Mouse (Mus musculus) kidney, adult 9 months (tissue): ENCODE results near the gene Mttp.
"Not testable (repeated sequence)": the region's sequence is repeated elsewhere in the genome, so short reads cannot be mapped to it uniquely, and the experiment has no call there.

Experiments used
- DNase-seq: peaks from one replicate; pipeline ENCODE4 v3.0.0; 2022

Mttp gene

GRCm38 (mm10) chr3:138144642-138145171 lies at the start of gene Mttp:
Gene Mttp (minus strand): TSS chr3:138144968.
- DNase-seq = peak; percentile 91

- DNase-seq = no peak
Observed at GRCm38 (mm10) chr3:138193683-138194302, 49.0 kb upstream of the Mttp start, which contains the start of gene 4930579F01Rik. Gene 4930579F01Rik (minus strand): TSS chr3:138193825.

GRCm38 (mm10) chr3:138192260-138192659 lies 47.5 kb upstream of the Mttp start:
- DNase-seq = no peak

GRCm38 (mm10) chr3:138185995-138186930 lies 41.5 kb upstream of the Mttp start:
- no peak for DNase-seq

GRCm38 (mm10) chr3:138185290-138185689 lies 40.5 kb upstream of the Mttp start:
- peak; percentile 10 for DNase-seq

GRCm38 (mm10) chr3:138183371-138183770 lies 38.6 kb upstream of the Mttp start:
- DNase-seq = no peak

- no peak for DNase-seq
Observed at GRCm38 (mm10) chr3:138182019-138182418, 37.3 kb upstream of the Mttp start.

- no peak for DNase-seq
Observed at GRCm38 (mm10) chr3:138175551-138175950, 30.8 kb upstream of the Mttp start.

GRCm38 (mm10) chr3:138173291-138173690 lies 28.5 kb upstream of the Mttp start:
- DNase-seq = peak; percentile 11

- no peak for DNase-seq
Observed at GRCm38 (mm10) chr3:138162553-138163183, 17.9 kb upstream of the Mttp start.

- no peak for DNase-seq
Observed at GRCm38 (mm10) chr3:138161623-138162022, 16.9 kb upstream of the Mttp start.

- no peak for DNase-seq
Observed at GRCm38 (mm10) chr3:138156651-138157050, 11.9 kb upstream of the Mttp start.

- DNase-seq = no peak
Observed at GRCm38 (mm10) chr3:138155062-138155461, 10.3 kb upstream of the Mttp start.

GRCm38 (mm10) chr3:138148811-138149210 lies 4.0 kb upstream of the Mttp start:
- DNase-seq = no peak

- no peak for DNase-seq
Observed at GRCm38 (mm10) chr3:138144060-138144641, 617 bp downstream of the Mttp start.

- peak; percentile 99 for DNase-seq
Observed at GRCm38 (mm10) chr3:138143315-138144059, 1.3 kb downstream of the Mttp start, which contains the start of gene Trmt10a. Gene Trmt10a (plus strand): TSS chr3:138143448.

GRCm38 (mm10) chr3:138142733-138143314 lies 1.9 kb downstream of the Mttp start:
- DNase-seq = peak; percentile 11

GRCm38 (mm10) chr3:138142052-138142732 lies 2.6 kb downstream of the Mttp start:
- DNase-seq = peak; percentile 16

GRCm38 (mm10) chr3:138139663-138140062 lies 5.1 kb downstream of the Mttp start:
- no peak for DNase-seq

- not testable (repeated sequence) for DNase-seq
Observed at GRCm38 (mm10) chr3:138138146-138138545, 6.6 kb downstream of the Mttp start.

- DNase-seq = peak; percentile 35
Observed at GRCm38 (mm10) chr3:138134528-138134927, 10.2 kb downstream of the Mttp start.
